Comparison of ENCODE assay signal across 14 mouse cellular contexts in the genomic region with DNA sequence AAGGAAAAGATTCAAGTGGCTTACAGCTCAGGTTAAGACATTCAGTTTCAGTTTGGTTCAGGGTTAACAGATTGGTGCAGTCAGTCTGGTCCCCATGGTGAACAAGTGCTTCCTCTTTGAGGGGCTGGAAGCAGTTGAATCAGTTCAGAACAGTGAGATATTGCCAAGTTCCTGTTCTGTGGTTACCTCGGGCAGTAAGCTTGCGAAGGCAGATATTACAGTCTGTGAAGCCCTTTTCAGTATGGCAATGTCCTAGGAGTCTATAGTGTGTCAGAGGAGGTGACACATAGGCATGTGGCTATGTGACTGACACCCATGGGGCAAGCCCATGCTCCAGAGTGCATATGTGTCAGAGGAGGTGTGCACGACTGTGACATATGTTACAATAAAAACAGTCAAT. TPM values are rescaled to one million over a fixed set of nuclear protein-coding genes. Genes with fewer than 3 reads are reported as not detected.
A peak's percentile ranks its signal among the peaks of the same experiment; 100 is the strongest.
DNase-seq lines count a peak whose midpoint lies in the region; ATAC-seq and TF ChIP-seq lines count a peak whose summit lies in the region.
"Had no signal": no experiment of that assay in that cellular context is flagged by ENCODE, and none has a peak within 500 bp of the region (broad histone marks: within the 10 kb centered on the region; RNA-seq: fewer than 3 reads in every experiment).

No protein-coding gene starts in this region.

- H3K9ac ChIP-seq in CH12.LX (ENCODE audit: insufficient read depth, low read depth), result no peak overlapping the region
- H3K9ac ChIP-seq in hindbrain, postnatal 0 days (replicated peaks; ENCODE audit: low read length), result no peak overlapping the region
- H3K9ac ChIP-seq: lung, embryonic 14.5 days; midbrain, embryonic 15.5 days; neural tube, embryonic 15.5 days had no signal

- no peak for TF ChIP-seq RAD21 in CH12.LX (IDR thresholded peaks at IDR 0.05; ENCODE audit: low read depth, low read length)

- peak; percentile 64 for TF ChIP-seq EP300 in CH12.LX (IDR thresholded peaks at IDR 0.05; ENCODE audit: low read length)

- peak overlapping the region; percentile 75 for H3K27ac ChIP-seq in layer of hippocampus, adult 2 months
- H3K27ac ChIP-seq in CH12.LX (ENCODE audit: insufficient read depth, low read depth), result no peak overlapping the region
- no peak overlapping the region for H3K27ac ChIP-seq in hindbrain, postnatal 0 days
- H3K27ac ChIP-seq: limb, embryonic 10.5 days; midbrain, embryonic 15.5 days; neural tube, embryonic 15.5 days had no signal

- DNase-seq in layer of hippocampus, adult 2 months (ENCODE audit: low spot score in 2 of 2), result no peak
- no peak for DNase-seq in layer of hippocampus, postnatal 14 days (ENCODE audit: low spot score in 2 of 2)
- DNase-seq in CH12.LX (ENCODE audit: extremely low read depth), result peak; percentile 85
- DNase-seq in hindbrain, postnatal 0 days (ENCODE audit: low spot score), result no peak
- DNase-seq: cerebellum, adult 11-12 months; heart, postnatal 36 days; lung, embryonic 14.5 days had no signal

- no peaks in the 10 kb centered on the region for H3K9me3 ChIP-seq in CH12.LX (replicated peaks; ENCODE audit: low read length)
- H3K9me3 ChIP-seq in hindbrain, postnatal 0 days (ENCODE audit: low read length), result no peaks in the 10 kb centered on the region
- H3K9me3 ChIP-seq: limb, embryonic 10.5 days; midbrain, embryonic 15.5 days; neural tube, embryonic 15.5 days had no signal

- no peaks in the 10 kb centered on the region for H3K79me2 ChIP-seq in CH12.LX (replicated peaks; ENCODE audit: control insufficient read depth, extremely low read depth, insufficient read depth, poor library complexity, severe bottlenecking)

- peak; percentile 96 for ATAC-seq in common myeloid progenitor, adult 5-6 weeks (replicated peaks; ENCODE audit: low read depth, poor library complexity, severe bottlenecking)
- peak; percentile 92 for ATAC-seq in monocyte, adult 5-6 weeks (replicated peaks; ENCODE audit: insufficient number of reproducible peaks, low FRiP score, low TSS enrichment, poor library complexity, severe bottlenecking)
- ATAC-seq in erythroblast, adult 5-6 weeks (replicated peaks; ENCODE audit: low FRiP score, poor library complexity, severe bottlenecking), result no peak
- ATAC-seq in hindbrain, postnatal 0 days, result no peak
- ATAC-seq: forebrain, embryonic 16.5 days; midbrain, embryonic 15.5 days had no signal

- H3K4me3 ChIP-seq in layer of hippocampus, adult 2 months, result no peak overlapping the region
- no peak overlapping the region for H3K4me3 ChIP-seq in CH12.LX (replicated peaks in 1 of 3; ENCODE audit: low read depth in 2 of 3, low read length in 2 of 3, poor library complexity in 1 of 3)
- no peak overlapping the region for H3K4me3 ChIP-seq in hindbrain, postnatal 0 days (ENCODE audit: low read length)
- H3K4me3 ChIP-seq: limb, embryonic 10.5 days; midbrain, embryonic 15.5 days; neural tube, embryonic 15.5 days had no signal

- dilution Hi-C loops in CH12.LX (cut with MboI; ENCODE audit: extremely low pct_ligation_motif_present, extremely low pct_unique_long_range_greater_than_20kb, low sequenced_read_pairs), result no loop called here

- H3K36me3 ChIP-seq in CH12.LX (replicated peaks in 1 of 2; ENCODE audit: control insufficient read depth in 1 of 2, insufficient read depth in 1 of 2, low read length in 1 of 2), result peaks cover 54 to 84% of the 10 kb centered on the region in 2 experiments
- H3K36me3 ChIP-seq in hindbrain, postnatal 0 days (ENCODE audit: insufficient read depth, low read length), result peaks cover 58% of the 10 kb centered on the region

- no peak for TF ChIP-seq CTCF in layer of hippocampus, adult 2 months (conservative IDR thresholded peaks at IDR 0.05)
- TF ChIP-seq CTCF in CH12.LX (conservative IDR thresholded peaks at IDR 0.05 in 1 of 2, IDR thresholded peaks at IDR 0.05 in 1 of 2; ENCODE audit: low read depth in 2 of 2, low read length in 2 of 2), result no peak
- no peak for TF ChIP-seq CTCF in hindbrain, postnatal 0 days (IDR thresholded peaks at IDR 0.05; ENCODE audit: low read depth)

- peaks cover 5 to 31% of the 10 kb centered on the region in 2 experiments for H3K4me1 ChIP-seq in CH12.LX (ENCODE audit: control insufficient read depth in 1 of 2, insufficient read depth in 2 of 2)
- no peaks in the 10 kb centered on the region for H3K4me1 ChIP-seq in hindbrain, postnatal 0 days (ENCODE audit: insufficient read depth, low read length)
- H3K4me1 ChIP-seq: limb, embryonic 10.5 days; midbrain, embryonic 15.5 days; neural tube, embryonic 15.5 days had no signal

- no peaks in the 10 kb centered on the region for H3K27me3 ChIP-seq in CH12.LX (replicated peaks)
- H3K27me3 ChIP-seq in hindbrain, postnatal 0 days (ENCODE audit: insufficient read depth, low read length), result no peaks in the 10 kb centered on the region
- H3K27me3 ChIP-seq: midbrain, embryonic 15.5 days; neural tube, embryonic 15.5 days had no signal

- in situ Hi-C loops in CH12.LX (cut with MboI; ENCODE audit: low pct_ligation_motif_present, low pct_unique_long_range_greater_than_20kb, low sequenced_read_pairs), result no loop called here

- WGBS in hindbrain, postnatal 0 days, result 92% methylated on average over 3 of the region's 3 CpGs

- H3K4me2 ChIP-seq in CH12.LX (ENCODE audit: insufficient read depth, low read depth, poor library complexity, severe bottlenecking), result no peak overlapping the region
- H3K4me2 ChIP-seq in hindbrain, postnatal 0 days (ENCODE audit: low read depth, low read length), result no peak overlapping the region
- H3K4me2 ChIP-seq: lung, embryonic 14.5 days; midbrain, embryonic 15.5 days; neural tube, embryonic 15.5 days had no signal

- TF ChIP-seq POLR2A in CH12.LX (IDR thresholded peaks at IDR 0.05; ENCODE audit: low read depth, low read length), result no peak

RNA-seq across cellular contexts. Expression of gene Kif1c, which starts 20.2 kb away (rescaled TPM):
- total RNA-seq in layer of hippocampus, adult 2 months (2021), result 10 to 100 TPM; 76.5 to 89.8 TPM
- total RNA-seq in layer of hippocampus, postnatal 14 days (2021), result 10 to 100 TPM; 66.2 to 68.4 TPM
- total RNA-seq in CH12.LX (2012; rRNA removed) (36.9 and 38.0 TPM in 2 replicates), CH12.LX (2014; rRNA removed) (11.0 and 11.6 TPM in 2 replicates)
- polyA plus RNA-seq in CH12.LX (2012; ENCODE audit: insufficient read length, low read depth), result 31.7 and 32.3 TPM in 2 replicates
- 4.7 and 8.6 TPM in 2 replicates for total RNA-seq in common myeloid progenitor, adult 5-6 weeks (2017)
- total RNA-seq in monocyte, adult 5-6 weeks (2017), result 27.3 to 30.6 TPM (median 30.3 TPM) in 3 replicates
- total RNA-seq in erythroblast, adult 5-6 weeks (2015; ENCODE audit: low replicate concordance), result 0.58 and 1.3 TPM in 2 replicates
- 2.4 and 2.8 TPM in 2 replicates for total RNA-seq in erythroblast, adult 5-6 weeks (2017; ENCODE audit: low replicate concordance)
- 27.3 and 31.5 TPM in 2 replicates for total RNA-seq in hindbrain, postnatal 0 days (2014; rRNA removed)
- polyA plus RNA-seq in hindbrain, postnatal 0 days (2015; fragmentation: Nextera tagmentation; extraction: Ambion mirVana), result 1.7 and 1.9 TPM in 2 replicates

RNA-seq across cellular contexts. Expression of gene Inca1, which starts 20.6 kb away (rescaled TPM):
- total RNA-seq in layer of hippocampus, adult 2 months (2021), result 1 to 10 TPM; 2.9 to 5.0 TPM
- 1 to 10 TPM; 1.9 to 2.1 TPM for total RNA-seq in layer of hippocampus, postnatal 14 days (2021)
- 1.3 and 1.7 TPM in 2 replicates for total RNA-seq in CH12.LX (2012; rRNA removed)
- 1.9 and 3.4 TPM in 2 replicates for total RNA-seq in CH12.LX (2014; rRNA removed)
- polyA plus RNA-seq in CH12.LX (2012; ENCODE audit: insufficient read length, low read depth), result 3.8 and 4.4 TPM in 2 replicates
- not detected in 2 replicates for total RNA-seq in common myeloid progenitor, adult 5-6 weeks (2017)
- 0.53 TPM in 1 of 3 replicates, not detected in the others for total RNA-seq in monocyte, adult 5-6 weeks (2017)
- total RNA-seq in erythroblast, adult 5-6 weeks (2015; ENCODE audit: low replicate concordance), result not detected in 2 replicates
- total RNA-seq in erythroblast, adult 5-6 weeks (2017; ENCODE audit: low replicate concordance), result not detected in 2 replicates
- 0.72 and 0.94 TPM in 2 replicates for total RNA-seq in hindbrain, postnatal 0 days (2014; rRNA removed)
- polyA plus RNA-seq in hindbrain, postnatal 0 days (2015; fragmentation: Nextera tagmentation; extraction: Ambion mirVana), result 2.3 and 3.1 TPM in 2 replicates

RNA-seq across cellular contexts. Expression of gene Camta2, which starts 32.7 kb away (rescaled TPM):
- total RNA-seq in layer of hippocampus, adult 2 months (2021), result 100 to 1,000 TPM; 387 to 403 TPM
- total RNA-seq in layer of hippocampus, postnatal 14 days (2021), result 100 to 1,000 TPM; 288 to 296 TPM
- total RNA-seq in CH12.LX (2012; rRNA removed) (4.0 and 4.9 TPM in 2 replicates), CH12.LX (2014; rRNA removed) (0.70 and 1.0 TPM in 2 replicates)
- 13.3 and 17.0 TPM in 2 replicates for polyA plus RNA-seq in CH12.LX (2012; ENCODE audit: insufficient read length, low read depth)
- 5.3 and 13.3 TPM in 2 replicates for total RNA-seq in common myeloid progenitor, adult 5-6 weeks (2017)
- total RNA-seq in monocyte, adult 5-6 weeks (2017), result 8.9 to 20.6 TPM (median 15.7 TPM) in 3 replicates
- total RNA-seq in erythroblast, adult 5-6 weeks (2015; ENCODE audit: low replicate concordance), result 2.9 and 5.4 TPM in 2 replicates
- total RNA-seq in erythroblast, adult 5-6 weeks (2017; ENCODE audit: low replicate concordance), result 0.77 and 1.5 TPM in 2 replicates
- total RNA-seq in hindbrain, postnatal 0 days (2014; rRNA removed), result 23.2 and 26.7 TPM in 2 replicates
- polyA plus RNA-seq in hindbrain, postnatal 0 days (2015; fragmentation: Nextera tagmentation; extraction: Ambion mirVana), result 24.5 and 24.6 TPM in 2 replicates

RNA-seq across cellular contexts. Expression of gene Zfp3, which starts 43.4 kb away (rescaled TPM):
- total RNA-seq in layer of hippocampus, adult 2 months (2021), result 10 to 100 TPM; 23.8 TPM
- 10 to 100 TPM; 17.7 to 21.0 TPM for total RNA-seq in layer of hippocampus, postnatal 14 days (2021)
- 3.1 and 3.5 TPM in 2 replicates for total RNA-seq in CH12.LX (2012; rRNA removed)
- total RNA-seq in CH12.LX (2014; rRNA removed), result 1.7 and 1.9 TPM in 2 replicates
- 2.0 and 2.5 TPM in 2 replicates for polyA plus RNA-seq in CH12.LX (2012; ENCODE audit: insufficient read length, low read depth)
- total RNA-seq in common myeloid progenitor, adult 5-6 weeks (2017), result 2.3 and 4.2 TPM in 2 replicates
- 2.1 to 6.5 TPM (median 2.1 TPM) in 3 replicates for total RNA-seq in monocyte, adult 5-6 weeks (2017)
- 5.0 TPM in 1 of 2 replicates, not detected in the other for total RNA-seq in erythroblast, adult 5-6 weeks (2015; ENCODE audit: low replicate concordance)
- not detected in 2 replicates for total RNA-seq in erythroblast, adult 5-6 weeks (2017; ENCODE audit: low replicate concordance)
- 6.8 and 9.8 TPM in 2 replicates for total RNA-seq in hindbrain, postnatal 0 days (2014; rRNA removed)
- 10.2 and 11.2 TPM in 2 replicates for polyA plus RNA-seq in hindbrain, postnatal 0 days (2015; fragmentation: Nextera tagmentation; extraction: Ambion mirVana)

RNA-seq across cellular contexts. Expression of gene Spag7, which starts 51.4 kb away (rescaled TPM):
- total RNA-seq in layer of hippocampus, adult 2 months (2021), result 10 to 100 TPM; 50.8 to 54.7 TPM
- total RNA-seq in layer of hippocampus, postnatal 14 days (2021), result 10 to 100 TPM; 45.8 to 53.7 TPM
- total RNA-seq in CH12.LX (2012; rRNA removed) (96.3 and 105 TPM in 2 replicates), CH12.LX (2014; rRNA removed) (86.9 and 93.5 TPM in 2 replicates)
- 120 and 161 TPM in 2 replicates for polyA plus RNA-seq in CH12.LX (2012; ENCODE audit: insufficient read length, low read depth)
- total RNA-seq in common myeloid progenitor, adult 5-6 weeks (2017), result 43.2 and 53.2 TPM in 2 replicates
- total RNA-seq in monocyte, adult 5-6 weeks (2017), result 49.1 to 78.2 TPM (median 76.7 TPM) in 3 replicates
- total RNA-seq in erythroblast, adult 5-6 weeks (2015; ENCODE audit: low replicate concordance), result 10.6 and 31.3 TPM in 2 replicates
- 21.4 and 25.6 TPM in 2 replicates for total RNA-seq in erythroblast, adult 5-6 weeks (2017; ENCODE audit: low replicate concordance)
- total RNA-seq in hindbrain, postnatal 0 days (2014; rRNA removed), result 31.9 and 43.1 TPM in 2 replicates
- 138 and 142 TPM in 2 replicates for polyA plus RNA-seq in hindbrain, postnatal 0 days (2015; fragmentation: Nextera tagmentation; extraction: Ambion mirVana)

Comparison
In these comparisons a context has a peak if more than half of its experiments do, and no peak if none do; other contexts are left out.
1. ATAC-seq: peak in common myeloid progenitor, adult 5-6 weeks (single experiment) and monocyte, adult 5-6 weeks (single experiment); none in erythroblast, adult 5-6 weeks (single experiment) and hindbrain, postnatal 0 days (single experiment).
2. RNA of gene Camta2, which starts 32.7 kb away (total RNA-seq): 387 to 403 TPM in layer of hippocampus, adult 2 months and 288 to 296 TPM in layer of hippocampus, postnatal 14 days; 23.2 to 26.7 TPM in hindbrain, postnatal 0 days, 8.9 to 20.6 TPM in monocyte, adult 5-6 weeks, 0.77 to 5.4 TPM in erythroblast, adult 5-6 weeks, 5.3 to 13.3 TPM in common myeloid progenitor, adult 5-6 weeks and 0.70 to 4.9 TPM in CH12.LX; every median in the first group is over 10 times any median in the second.